Mouse (Mus musculus) forebrain, embryonic 16.5 days (tissue): ENCODE data around the gene Grin1. TPM values are rescaled to one million over a fixed set of nuclear protein-coding genes. Genes with fewer than 3 reads are reported as not detected.

Experiments
- ATAC-seq: fragments of 200-750 bp; cut with Nextera tagmentation; 2 replicates; pipeline ENCODE4 v1.8.0; 2017; ENCODE audit warnings: mild to moderate bottlenecking, moderate library complexity
- H3K27ac ChIP-seq: fragments of 300-500 bp; sonication (generic); 2 replicates; pipeline ENCODE4 v1.5.1; 2014; ENCODE audit warnings: low read length, control low read depth
- H3K27me3 ChIP-seq: fragments of 300-500 bp; sonication (generic); replicated peaks from 2 replicates; pipeline ENCODE4 v1.6.1; 2014; ENCODE audit warnings: low read length; ENCODE audit not compliant: control insufficient read depth, insufficient read depth
- H3K36me3 ChIP-seq: fragments of 300-500 bp; sonication (generic); 2 replicates; pipeline ENCODE4 v1.6.1; 2014; ENCODE audit not compliant: control insufficient read depth, insufficient read depth
- H3K4me1 ChIP-seq: fragments of 300-500 bp; sonication (generic); replicated peaks from 2 replicates; pipeline ENCODE4 v1.6.1; 2014; ENCODE audit warnings: low read length; ENCODE audit not compliant: control insufficient read depth, insufficient read depth
- H3K4me2 ChIP-seq: fragments of 300-500 bp; sonication (generic); 2 replicates; pipeline ENCODE4 v1.6.1; 2014; ENCODE audit warnings: mild to moderate bottlenecking, low read length, control low read depth
- H3K4me3 ChIP-seq: fragments of 300-500 bp; sonication (generic); replicated peaks from 2 replicates; pipeline ENCODE4 v1.5.1; 2014; ENCODE audit warnings: mild to moderate bottlenecking, low read length, control low read depth
- H3K9ac ChIP-seq: fragments of 300-500 bp; sonication (generic); replicated peaks from 2 replicates; pipeline ENCODE4 v1.6.1; 2014; ENCODE audit warnings: low read depth, low read length, control low read depth
- H3K9me3 ChIP-seq: fragments of 300-500 bp; sonication (generic); 2 replicates; pipeline ENCODE4 v1.6.1; 2016; ENCODE audit warnings: low read length; ENCODE audit not compliant: control insufficient read depth
- WGBS: fragments of 180-500 bp; shearing (Covaris S2); extraction: QIAGEN DNeasy Blood & Tissue Kit; methylation state at CpG from one replicate; pipeline ENCODE4 v1.1.7; 2014; 5-methylcytosine and 5-hydroxymethylcytosine counted together
- polyA plus RNA-seq: library from polyadenylated mRNA; unstranded; fragments of >200 nt; fragmentation: Nextera tagmentation; extraction: Ambion mirVana; gene quantifications from 2 replicates; pipeline ENCODE4 v1.2.1, GENCODE M21; 2015

The Grin1 gene
- polyA plus RNA-seq, 1 experiment from 2014 or later: 29.4 TPM

GRCm38 (mm10) chr2:25252331-25252730 is 66.7 kb downstream of the Grin1 start:
- Histone ChIP-seq H3K27me3 (no peaks in the 10 kb centered on the region), H3K9me3 (no peaks in the 10 kb centered on the region), H3K4me2 (no peak overlapping the region), H3K4me3 (no peak overlapping the region), H3K36me3 (0 out of 2 replicates have a peak, but pooled peaks cover 3% of the 10 kb centered on the region), H3K4me1 (peaks cover 21% of the 10 kb centered on the region), H3K9ac (no peak overlapping the region), H3K27ac (no peak overlapping the region)
- 85% methylated on average over 1 of the region's 1 CpGs for WGBS
- no peak for ATAC-seq

- no peak for ATAC-seq
- Histone ChIP-seq H3K27me3 (no peaks in the 10 kb centered on the region), H3K4me1 (peaks cover 17% of the 10 kb centered on the region), H3K27ac (no peak within 1 kb of the TSS), H3K9ac (no peak within 1 kb of the TSS), H3K4me2 (no peak within 1 kb of the TSS), H3K36me3 (0 out of 2 replicates have a peak, but pooled peaks cover under 1% of the 10 kb centered on the region), H3K9me3 (no peaks in the 10 kb centered on the region), H3K4me3 (no peak within 1 kb of the TSS)
- 94% methylated on average over 10 of the region's 10 CpGs for WGBS
These were observed 72.6 kb downstream of the Grin1 start, which contains the start of gene AL732309.1 for GRCm38 (mm10) chr2:25246183-25247072. Gene AL732309.1 (minus strand): TSS chr2:25246863.

GRCm38 (mm10) chr2:25244144-25244543 is 74.8 kb downstream of the Grin1 start:
- no peaks in the 10 kb centered on the region for H3K36me3 ChIP-seq
- H3K4me3 ChIP-seq: no peak overlapping the region
- no peak overlapping the region for H3K4me2 ChIP-seq
- no peak overlapping the region for H3K9ac ChIP-seq
- H3K4me1 ChIP-seq: peaks cover 30% of the 10 kb centered on the region
- no peak overlapping the region for H3K27ac ChIP-seq
- no peak for ATAC-seq
- WGBS: 89% methylated on average over 4 of the region's 4 CpGs
- H3K9me3 ChIP-seq: no peaks in the 10 kb centered on the region
- H3K27me3 ChIP-seq: no peaks in the 10 kb centered on the region

- Histone ChIP-seq H3K27ac (no peak overlapping the region), H3K4me2 (peak overlapping the region; percentile 67), H3K4me3 (peak overlapping the region; percentile 71), H3K9ac (peak overlapping the region; percentile 73), H3K9me3 (no peaks in the 10 kb centered on the region), H3K36me3 (no peaks in the 10 kb centered on the region), H3K27me3 (no peaks in the 10 kb centered on the region), H3K4me1 (peaks cover 30% of the 10 kb centered on the region)
- ATAC-seq: no peak
- WGBS: 79% methylated on average over 8 of the region's 8 CpGs
These were observed 75.6 kb downstream of the Grin1 start for GRCm38 (mm10) chr2:25243342-25243741.

GRCm38 (mm10) chr2:25242101-25242506 is 76.9 kb downstream of the Grin1 start, which contains the start of the genes Rnf208 and Cysrt1:
Gene Rnf208 (plus strand): TSS chr2:25242255.
Gene Cysrt1 (minus strand): TSS chr2:25242452.
- H3K4me3 ChIP-seq: peak within 1 kb of the TSS; percentile 71
- WGBS: 0% methylated on average over 59 of the region's 59 CpGs
- peak; percentile 69 for ATAC-seq
- H3K36me3 ChIP-seq: no peaks in the 10 kb centered on the region
- H3K27ac ChIP-seq: peak within 1 kb of the TSS; percentile 73
- no peaks in the 10 kb centered on the region for H3K27me3 ChIP-seq
- H3K9ac ChIP-seq: peak within 1 kb of the TSS; percentile 73
- H3K9me3 ChIP-seq: no peaks in the 10 kb centered on the region
- peaks cover 30% of the 10 kb centered on the region for H3K4me1 ChIP-seq
- H3K4me2 ChIP-seq: peak within 1 kb of the TSS; percentile 67

GRCm38 (mm10) chr2:25241438-25241775 is 77.6 kb downstream of the Grin1 start:
- Histone ChIP-seq H3K4me2 (peak overlapping the region; percentile 67), H3K4me3 (peak overlapping the region; percentile 71), H3K9ac (peak overlapping the region; percentile 73), H3K27me3 (no peaks in the 10 kb centered on the region), H3K9me3 (no peaks in the 10 kb centered on the region), H3K4me1 (peaks cover 30% of the 10 kb centered on the region), H3K36me3 (no peaks in the 10 kb centered on the region), H3K27ac (peak overlapping the region; percentile 73)
- peak; percentile 11 for ATAC-seq
- 12% methylated on average over 6 of the region's 6 CpGs for WGBS

Other genes starting within 250 kb of the Grin1 start
- not detected in 2 replicates for gene Entpd8, start 238.9 kb downstream of the Grin1 start, polyA plus RNA-seq
- gene Noxa1, start 224.0 kb downstream of the Grin1 start, polyA plus RNA-seq: not detected in 2 replicates
- 15.8 and 22.0 TPM in 2 replicates for gene Nrarp, start 138.4 kb downstream of the Grin1 start, polyA plus RNA-seq
- gene Tor4a, start 122.3 kb downstream of the Grin1 start, polyA plus RNA-seq: 0.85 and 1.6 TPM in 2 replicates
- 91.7 and 101 TPM in 2 replicates for gene Nelfb, start 107.7 kb downstream of the Grin1 start, polyA plus RNA-seq
- not detected in 2 replicates for gene Stpg3, start 104.5 kb downstream of the Grin1 start, polyA plus RNA-seq
- not detected in 2 replicates for gene Fam166a, start 100.4 kb downstream of the Grin1 start, polyA plus RNA-seq
- gene Tubb4b, start 94.5 kb downstream of the Grin1 start, polyA plus RNA-seq: 394 TPM in 2 replicates
- not detected in 2 replicates for gene Slc34a3, start 84.8 kb downstream of the Grin1 start, polyA plus RNA-seq
- not detected in 2 replicates for gene Rnf224, start 82.4 kb downstream of the Grin1 start, polyA plus RNA-seq
- 91.6 and 106 TPM in 2 replicates for gene Rnf208, start 76.9 kb downstream of the Grin1 start, polyA plus RNA-seq
- gene Cysrt1, start 76.7 kb downstream of the Grin1 start, polyA plus RNA-seq: 0.33 TPM in 1 of 2 replicates, not detected in the other
- gene AL732309.1, start 72.3 kb downstream of the Grin1 start, polyA plus RNA-seq: 5.8 and 9.0 TPM in 2 replicates
- 16.0 and 16.2 TPM in 2 replicates for gene Tmem203, start 63.7 kb downstream of the Grin1 start, polyA plus RNA-seq
- 14.8 and 16.4 TPM in 2 replicates for gene Tprn, start 56.6 kb downstream of the Grin1 start, polyA plus RNA-seq
- gene Ssna1, start 46.7 kb downstream of the Grin1 start, polyA plus RNA-seq: 199 and 204 TPM in 2 replicates
- 150 and 159 TPM in 2 replicates for gene Anapc2, start 46.7 kb downstream of the Grin1 start, polyA plus RNA-seq
- gene Tmem210, start 31.0 kb downstream of the Grin1 start, polyA plus RNA-seq: not detected in 2 replicates
- 0.21 TPM in 1 of 2 replicates, not detected in the other for gene Lrrc26, start 29.3 kb downstream of the Grin1 start, polyA plus RNA-seq
- gene Man1b1, start 13.2 kb upstream of the Grin1 start, polyA plus RNA-seq: 50.6 and 54.6 TPM in 2 replicates
- gene Dpp7, start 37.2 kb upstream of the Grin1 start, polyA plus RNA-seq: 21.5 and 26.9 TPM in 2 replicates
- 3.3 and 7.5 TPM in 2 replicates for gene Uap1l1, start 46.5 kb upstream of the Grin1 start, polyA plus RNA-seq
- 23.8 and 29.9 TPM in 2 replicates for gene Sapcd2, start 53.1 kb upstream of the Grin1 start, polyA plus RNA-seq
- 5.2 and 6.2 TPM in 2 replicates for gene Entpd2, start 76.7 kb upstream of the Grin1 start, polyA plus RNA-seq
- 384 and 515 TPM in 2 replicates for gene Npdc1, start 80.2 kb upstream of the Grin1 start, polyA plus RNA-seq
- 0.31 TPM in 1 of 2 replicates, not detected in the other for gene Fut7, start 104.1 kb upstream of the Grin1 start, polyA plus RNA-seq
- gene Abca2, start 109.5 kb upstream of the Grin1 start, polyA plus RNA-seq: 12.2 and 14.9 TPM in 2 replicates
- 2.4 and 4.6 TPM in 2 replicates for gene Clic3, start 137.7 kb upstream of the Grin1 start, polyA plus RNA-seq
- gene Paxx, start 141.9 kb upstream of the Grin1 start, polyA plus RNA-seq: 89.2 and 108 TPM in 2 replicates
- gene Ptgds, start 150.9 kb upstream of the Grin1 start, polyA plus RNA-seq: 212 and 217 TPM in 2 replicates
- gene Lcn12, start 174.7 kb upstream of the Grin1 start, polyA plus RNA-seq: not detected in 2 replicates
- gene Fbxw5, start 181.6 kb upstream of the Grin1 start, polyA plus RNA-seq: 133 and 156 TPM in 2 replicates
- gene C8g, start 182.5 kb upstream of the Grin1 start, polyA plus RNA-seq: 4.4 and 4.5 TPM in 2 replicates
- gene Traf2, start 227.8 kb upstream of the Grin1 start, polyA plus RNA-seq: 26.8 and 29.5 TPM in 2 replicates
- gene Edf1, start 238.7 kb upstream of the Grin1 start, polyA plus RNA-seq: 327 and 359 TPM in 2 replicates